11 mouse cellular contexts compared by ENCODE assay signal in the genomic region with DNA sequence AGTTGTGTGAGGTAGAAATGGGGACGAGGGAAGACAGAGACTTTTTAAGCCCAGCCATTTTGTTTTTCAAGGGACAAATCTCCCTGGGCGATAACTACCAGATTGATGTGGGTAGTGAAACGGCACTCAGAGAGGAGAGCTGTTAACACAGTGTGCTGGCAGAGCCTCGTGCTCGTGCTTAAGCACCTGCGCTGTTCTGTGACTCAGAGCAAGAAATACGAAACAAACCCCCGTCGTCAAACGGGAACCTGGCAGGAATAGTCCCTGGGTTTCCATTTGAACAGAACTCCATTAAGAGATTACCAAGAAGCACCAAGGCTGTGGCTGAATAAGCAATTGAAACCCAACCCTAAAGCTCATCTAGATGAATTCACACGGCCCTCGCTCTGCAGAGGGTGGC.
DNase-seq lines count a peak whose midpoint lies in the region; ATAC-seq lines count a peak whose summit lies in the region.
"Had no signal": no experiment of that assay in that cellular context is flagged by ENCODE, and none has a peak within 500 bp of the region (broad histone marks: within the 10 kb centered on the region; RNA-seq: fewer than 3 reads in every experiment).

No protein-coding gene starts in this region.

- no peak overlapping the region for H3K4me3 ChIP-seq in lung, embryonic 16.5 days (ENCODE audit: low read length)
- H3K4me3 ChIP-seq in hindbrain, embryonic 16.5 days (ENCODE audit: low read length), result no peak overlapping the region
- H3K4me3 ChIP-seq in neural tube, embryonic 14.5 days (ENCODE audit: low read depth, low read length), result no peak overlapping the region
- H3K4me3 ChIP-seq: heart, adult 2 months had no signal

- no peak overlapping the region for H3K27ac ChIP-seq in lung, embryonic 16.5 days (ENCODE audit: low read length)
- H3K27ac ChIP-seq in hindbrain, embryonic 16.5 days (ENCODE audit: low read depth, low read length), result no peak overlapping the region
- H3K27ac ChIP-seq in neural tube, embryonic 14.5 days (ENCODE audit: low read depth, low read length), result 0 out of 2 replicates have a peak overlapping the region, but pooled peaks have one; percentile 8
- H3K27ac ChIP-seq: heart, adult 2 months had no signal

- peaks cover 2% of the 10 kb centered on the region; the same call in 1 of the 2 replicates for H3K4me1 ChIP-seq in lung, embryonic 16.5 days (replicated peaks; ENCODE audit: control insufficient read depth, insufficient read depth, low read length)
- peaks cover 23% of the 10 kb centered on the region for H3K4me1 ChIP-seq in hindbrain, embryonic 16.5 days (ENCODE audit: control insufficient read depth, insufficient read depth, low read depth, low read length)
- peaks cover 27% of the 10 kb centered on the region for H3K4me1 ChIP-seq in neural tube, embryonic 14.5 days (ENCODE audit: control insufficient read depth, insufficient read depth, low read length)

- WGBS in lung, embryonic 16.5 days, result 60% methylated on average over 12 of the region's 12 CpGs
- WGBS in hindbrain, embryonic 16.5 days, result 48% methylated on average over 12 of the region's 12 CpGs
- WGBS in neural tube, embryonic 14.5 days, result 32% methylated on average over 12 of the region's 12 CpGs

- no peaks in the 10 kb centered on the region for H3K36me3 ChIP-seq in lung, embryonic 16.5 days (ENCODE audit: control insufficient read depth, insufficient read depth, low read length)
- H3K36me3 ChIP-seq in hindbrain, embryonic 16.5 days (ENCODE audit: control insufficient read depth, insufficient read depth, low read length), result no peaks in the 10 kb centered on the region
- no peaks in the 10 kb centered on the region for H3K36me3 ChIP-seq in neural tube, embryonic 14.5 days (ENCODE audit: control insufficient read depth, insufficient read depth, low read length)

- DNase-seq in gastrocnemius, adult 18-20 months (ENCODE audit: low spot score), result peak; percentile 16
- DNase-seq in gastrocnemius, postnatal 10 days, result no peak
- DNase-seq in lung, postnatal 4 days, result no peak
- DNase-seq in urinary bladder, adult 18-20 months (ENCODE audit: low spot score in 2 of 2), result no peak
- DNase-seq: adrenal gland, adult 8-10 months; heart, adult 2 months; kidney, postnatal 10 days had no signal

- H3K9ac ChIP-seq in lung, embryonic 16.5 days (ENCODE audit: low read length), result no peak overlapping the region
- 0 out of 2 replicates have a peak overlapping the region, but pooled peaks have one; percentile 8 for H3K9ac ChIP-seq in hindbrain, embryonic 16.5 days (ENCODE audit: low read depth, low read length)
- H3K9ac ChIP-seq in neural tube, embryonic 14.5 days (replicated peaks; ENCODE audit: low read depth, low read length), result no peak overlapping the region

- no peak overlapping the region for H3K4me2 ChIP-seq in lung, embryonic 16.5 days (ENCODE audit: low read depth, low read length)
- H3K4me2 ChIP-seq in hindbrain, embryonic 16.5 days (ENCODE audit: low read length), result 0 out of 2 replicates have a peak overlapping the region, but pooled peaks have one; percentile 9
- no peak overlapping the region for H3K4me2 ChIP-seq in neural tube, embryonic 14.5 days (ENCODE audit: low read depth, low read length)

- no peaks in the 10 kb centered on the region for H3K27me3 ChIP-seq in lung, embryonic 16.5 days (ENCODE audit: control insufficient read depth, insufficient read depth, low read depth, low read length)
- H3K27me3 ChIP-seq in hindbrain, embryonic 16.5 days (replicated peaks; ENCODE audit: control insufficient read depth, insufficient read depth, low read length), result no peaks in the 10 kb centered on the region
- no peaks in the 10 kb centered on the region for H3K27me3 ChIP-seq in neural tube, embryonic 14.5 days (ENCODE audit: control insufficient read depth, insufficient read depth, low read length)

- ATAC-seq in lung, embryonic 16.5 days (ENCODE audit: low read depth), result peak; percentile 36; the same call in 1 of the 2 replicates
- 0 out of 2 replicates have a peak, but pooled peaks have one; percentile 49 for ATAC-seq in hindbrain, embryonic 16.5 days
- ATAC-seq in neural tube, embryonic 14.5 days (ENCODE audit: low read depth), result no peak; the same call in 1 of the 2 replicates
- no peak for ATAC-seq in granulocyte monocyte progenitor cell, adult 5-6 weeks (replicated peaks; ENCODE audit: poor library complexity, severe bottlenecking)

- H3K9me3 ChIP-seq in lung, embryonic 16.5 days (ENCODE audit: control insufficient read depth, low read length), result no peaks in the 10 kb centered on the region
- no peaks in the 10 kb centered on the region for H3K9me3 ChIP-seq in hindbrain, embryonic 16.5 days (ENCODE audit: control insufficient read depth, low read length)
- H3K9me3 ChIP-seq in neural tube, embryonic 14.5 days (ENCODE audit: control insufficient read depth, low read length), result no peaks in the 10 kb centered on the region

Comparison
In these comparisons a context has a peak if more than half of its experiments do, and no peak if none do; other contexts are left out.
1. ATAC-seq: peak in lung, embryonic 16.5 days (single experiment) and hindbrain, embryonic 16.5 days (single experiment); none in neural tube, embryonic 14.5 days (single experiment) and granulocyte monocyte progenitor cell, adult 5-6 weeks (single experiment).